Mouse (Mus musculus) forebrain, embryonic 16.5 days (tissue): Measurements from ENCODE around the gene Zfc3h1. TPM values are rescaled to one million over a fixed set of nuclear protein-coding genes. Genes with fewer than 3 reads are reported as not detected.

Source experiments
- ATAC-seq: fragments of 200-750 bp; cut with Nextera tagmentation; 2 replicates; pipeline ENCODE4 v1.8.0; 2017; ENCODE audit warnings: mild to moderate bottlenecking, moderate library complexity
- H3K27ac ChIP-seq: fragments of 300-500 bp; sonication (generic); 2 replicates; pipeline ENCODE4 v1.5.1; 2014; ENCODE audit warnings: low read length, control low read depth
- H3K27me3 ChIP-seq: fragments of 300-500 bp; sonication (generic); replicated peaks from 2 replicates; pipeline ENCODE4 v1.6.1; 2014; ENCODE audit warnings: low read length; ENCODE audit not compliant: control insufficient read depth, insufficient read depth
- H3K36me3 ChIP-seq: fragments of 300-500 bp; sonication (generic); 2 replicates; pipeline ENCODE4 v1.6.1; 2014; ENCODE audit not compliant: control insufficient read depth, insufficient read depth
- H3K4me1 ChIP-seq: fragments of 300-500 bp; sonication (generic); replicated peaks from 2 replicates; pipeline ENCODE4 v1.6.1; 2014; ENCODE audit warnings: low read length; ENCODE audit not compliant: control insufficient read depth, insufficient read depth
- H3K4me2 ChIP-seq: fragments of 300-500 bp; sonication (generic); 2 replicates; pipeline ENCODE4 v1.6.1; 2014; ENCODE audit warnings: mild to moderate bottlenecking, low read length, control low read depth
- H3K4me3 ChIP-seq: fragments of 300-500 bp; sonication (generic); replicated peaks from 2 replicates; pipeline ENCODE4 v1.5.1; 2014; ENCODE audit warnings: mild to moderate bottlenecking, low read length, control low read depth
- H3K9ac ChIP-seq: fragments of 300-500 bp; sonication (generic); replicated peaks from 2 replicates; pipeline ENCODE4 v1.6.1; 2014; ENCODE audit warnings: low read depth, low read length, control low read depth
- H3K9me3 ChIP-seq: fragments of 300-500 bp; sonication (generic); 2 replicates; pipeline ENCODE4 v1.6.1; 2016; ENCODE audit warnings: low read length; ENCODE audit not compliant: control insufficient read depth
- WGBS: fragments of 180-500 bp; shearing (Covaris S2); extraction: QIAGEN DNeasy Blood & Tissue Kit; methylation state at CpG from one replicate; pipeline ENCODE4 v1.1.7; 2014; 5-methylcytosine and 5-hydroxymethylcytosine counted together
- polyA plus RNA-seq: library from polyadenylated mRNA; unstranded; fragments of >200 nt; fragmentation: Nextera tagmentation; extraction: Ambion mirVana; gene quantifications from 2 replicates; pipeline ENCODE4 v1.2.1, GENCODE M21; 2015

Gene Zfc3h1
- polyA plus RNA-seq = 17.5 and 21.2 TPM in 2 replicates

DNA sequence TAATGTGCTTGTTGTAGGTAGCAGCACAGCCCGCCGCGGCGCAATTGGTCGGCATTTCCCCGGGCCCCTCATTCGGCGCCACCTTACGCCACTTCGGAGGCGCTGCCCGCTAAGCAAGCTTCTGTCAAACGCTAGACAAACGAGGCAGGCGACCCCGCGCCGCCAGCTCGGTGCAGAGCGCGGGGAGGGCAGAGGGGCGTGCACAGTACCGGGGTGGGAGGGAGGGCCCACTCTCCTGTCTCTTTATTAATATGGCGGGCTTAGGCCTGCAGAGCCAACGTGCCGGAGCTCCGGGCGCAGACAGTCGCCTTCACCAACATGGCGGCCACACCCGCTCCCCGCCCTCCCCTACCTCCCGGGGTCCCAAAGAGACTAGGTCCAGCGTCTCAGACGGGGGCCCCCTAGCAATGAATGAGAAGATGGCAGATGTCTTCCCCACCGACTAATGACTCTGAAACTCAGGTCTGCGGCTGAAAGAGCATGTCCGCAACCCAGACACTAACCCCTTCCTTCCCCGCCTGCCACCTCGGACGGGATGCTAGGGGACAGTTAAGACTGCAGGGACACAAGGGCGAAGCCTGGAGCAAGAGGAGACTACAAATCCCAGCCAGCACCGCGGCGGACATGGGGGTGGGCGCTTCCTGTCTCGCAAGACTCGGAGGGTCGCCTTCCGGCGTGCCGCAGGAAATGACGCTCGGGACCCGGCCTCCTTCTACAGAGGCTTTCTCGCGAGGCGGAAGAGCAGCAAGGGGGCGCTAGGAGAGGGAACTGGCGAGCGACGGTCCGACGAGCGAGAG lies at the start of gene Zfc3h1, which contains the start of gene Thap2:
TSS of gene Zfc3h1 (plus strand) at position 739 of the 797 bp plus-strand sequence.
TSS of gene Thap2 (minus strand) at position 223 of the 797 bp plus-strand sequence.
- Histone ChIP-seq H3K9me3 (no peaks in the 10 kb centered on the region), H3K4me1 (peaks cover 37% of the 10 kb centered on the region), H3K4me3 (peak within 1 kb of the TSS; percentile 98), H3K9ac (peak within 1 kb of the TSS; percentile 87), H3K27ac (peak within 1 kb of the TSS; percentile 99), H3K27me3 (no peaks in the 10 kb centered on the region), H3K4me2 (peak within 1 kb of the TSS; percentile 90), H3K36me3 (no peaks in the 10 kb centered on the region)
- ATAC-seq = peak; percentile 97
- under 1% methylated on average over 62 of the region's 65 CpGs for WGBS

- 94% methylated on average over 4 of the region's 4 CpGs for WGBS
- no peak overlapping the region for H3K27ac ChIP-seq
- H3K27me3 ChIP-seq = no peaks in the 10 kb centered on the region
- no peaks in the 10 kb centered on the region for H3K4me1 ChIP-seq
- ATAC-seq = no peak
- no peak overlapping the region for H3K9ac ChIP-seq
- no peaks in the 10 kb centered on the region for H3K9me3 ChIP-seq
- H3K36me3 ChIP-seq = peaks cover 5% of the 10 kb centered on the region; the same call in 1 of the 2 replicates
- no peak overlapping the region for H3K4me2 ChIP-seq
- no peak overlapping the region for H3K4me3 ChIP-seq
Measured at GRCm38 (mm10) chr10:115336901-115337300, 47.9 kb upstream of the Zfc3h1 start.

GRCm38 (mm10) chr10:115339820-115340328 lies 44.9 kb upstream of the Zfc3h1 start:
- WGBS = 93% methylated on average over 7 of the region's 7 CpGs
- H3K36me3 ChIP-seq = peaks cover 11% of the 10 kb centered on the region; the same call in 1 of the 2 replicates
- no peak for ATAC-seq

DNA sequence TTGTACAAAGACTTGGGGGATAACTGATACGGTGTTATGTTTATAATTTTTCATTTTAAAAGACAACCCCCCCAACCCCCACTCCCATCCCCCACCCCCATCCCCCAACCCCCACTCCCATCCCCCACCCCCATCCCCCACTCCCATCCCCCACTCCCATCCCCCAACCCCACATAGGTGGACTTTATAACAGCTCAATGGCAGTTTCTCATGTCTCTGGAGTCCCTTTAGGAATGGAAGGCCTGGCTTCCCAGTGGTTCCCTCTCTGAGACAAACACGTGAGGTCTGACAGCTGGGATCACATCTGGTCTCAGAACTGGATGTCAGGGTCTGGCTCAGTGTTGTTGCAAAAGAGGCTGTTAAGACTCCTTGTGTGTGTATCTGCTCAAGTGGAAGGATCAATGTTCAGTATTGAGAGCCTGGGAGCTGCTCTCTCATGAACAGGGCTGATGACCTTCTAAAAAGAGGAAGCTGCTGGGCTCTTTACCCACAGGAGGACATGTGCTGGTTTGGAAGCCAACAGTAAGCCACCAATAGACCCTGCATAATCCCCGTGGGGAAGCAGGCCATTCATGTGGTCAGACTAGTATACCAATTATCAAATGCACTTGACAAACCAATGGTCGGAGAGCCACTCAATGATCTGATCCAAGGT lies 41.9 kb upstream of the Zfc3h1 start:
- Histone ChIP-seq H3K36me3 (peaks cover 17% of the 10 kb centered on the region), H3K4me1 (no peaks in the 10 kb centered on the region), H3K4me2 (no peak overlapping the region), H3K4me3 (no peak overlapping the region), H3K9me3 (no peaks in the 10 kb centered on the region), H3K9ac (no peak overlapping the region), H3K27ac (no peak overlapping the region), H3K27me3 (no peaks in the 10 kb centered on the region)
- ATAC-seq = no peak
- 85% methylated on average over 4 of the region's 4 CpGs for WGBS

More at GRCm38 (mm10) chr10:115339820-115340328, 44.9 kb upstream of the Zfc3h1 start:
- H3K9me3 ChIP-seq = no peaks in the 10 kb centered on the region
- H3K4me3 ChIP-seq = no peak overlapping the region
- no peaks in the 10 kb centered on the region for H3K4me1 ChIP-seq
- H3K27me3 ChIP-seq = no peaks in the 10 kb centered on the region
- no peak overlapping the region for H3K4me2 ChIP-seq
- no peak overlapping the region for H3K9ac ChIP-seq
- no peak overlapping the region for H3K27ac ChIP-seq

DNA sequence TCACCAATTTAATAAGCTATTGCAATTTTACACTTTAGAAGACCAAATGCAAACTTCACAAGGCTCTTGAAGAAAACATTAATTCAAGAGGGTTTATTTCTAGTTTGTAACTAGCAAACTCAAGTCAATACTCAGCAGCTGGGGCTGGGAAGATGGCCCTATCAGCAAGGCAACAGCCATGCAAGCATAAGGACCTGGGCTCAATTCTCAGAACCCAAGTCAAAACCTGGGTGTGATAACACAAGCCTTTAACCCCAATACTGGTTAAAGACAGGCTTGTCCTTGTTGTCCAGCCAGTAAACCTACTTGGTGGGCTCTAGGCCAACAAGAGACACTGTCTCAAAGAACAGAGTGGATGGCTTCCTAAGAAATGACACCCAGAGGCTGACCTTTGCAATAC lies 38.3 kb upstream of the Zfc3h1 start:
- no peaks in the 10 kb centered on the region; the same call in 1 of the 2 replicates for H3K4me1 ChIP-seq
- H3K9me3 ChIP-seq = no peaks in the 10 kb centered on the region
- peaks cover 12% of the 10 kb centered on the region for H3K36me3 ChIP-seq
- H3K27me3 ChIP-seq = no peaks in the 10 kb centered on the region
- H3K27ac ChIP-seq = no peak overlapping the region
- no peak overlapping the region for H3K4me3 ChIP-seq
- ATAC-seq = no peak
- H3K4me2 ChIP-seq = no peak overlapping the region
- no peak overlapping the region for H3K9ac ChIP-seq

DNA sequence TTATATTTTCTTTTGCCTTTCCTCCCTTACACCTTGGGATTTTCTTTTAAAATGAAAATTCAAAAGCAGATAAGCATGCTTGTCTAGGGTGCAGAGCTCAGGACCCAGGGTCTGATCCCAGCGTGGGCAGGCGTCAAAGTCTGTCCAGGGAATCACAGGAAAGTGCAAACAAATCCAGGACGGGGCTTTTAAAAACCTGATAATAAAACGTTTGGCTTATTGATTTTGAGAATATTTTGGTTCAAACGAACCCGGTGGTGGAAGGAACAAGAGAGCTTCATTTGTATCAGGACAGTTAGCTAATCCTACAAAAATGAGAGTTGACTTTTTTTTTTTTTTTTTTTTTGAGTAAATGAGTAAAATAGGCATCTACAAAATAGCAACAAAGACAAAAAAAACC lies 36.6 kb upstream of the Zfc3h1 start:
- Histone ChIP-seq H3K4me1 (no peaks in the 10 kb centered on the region; the same call in 1 of the 2 replicates), H3K27me3 (no peaks in the 10 kb centered on the region), H3K4me2 (no peak overlapping the region), H3K36me3 (peaks cover 7% of the 10 kb centered on the region), H3K4me3 (no peak overlapping the region), H3K9me3 (no peaks in the 10 kb centered on the region), H3K27ac (no peak overlapping the region), H3K9ac (no peak overlapping the region)
- 84% methylated on average over 6 of the region's 6 CpGs for WGBS
- no peak for ATAC-seq

GRCm38 (mm10) chr10:115349029-115349428 lies 35.7 kb upstream of the Zfc3h1 start:
- peak; percentile 84 for ATAC-seq

DNA sequence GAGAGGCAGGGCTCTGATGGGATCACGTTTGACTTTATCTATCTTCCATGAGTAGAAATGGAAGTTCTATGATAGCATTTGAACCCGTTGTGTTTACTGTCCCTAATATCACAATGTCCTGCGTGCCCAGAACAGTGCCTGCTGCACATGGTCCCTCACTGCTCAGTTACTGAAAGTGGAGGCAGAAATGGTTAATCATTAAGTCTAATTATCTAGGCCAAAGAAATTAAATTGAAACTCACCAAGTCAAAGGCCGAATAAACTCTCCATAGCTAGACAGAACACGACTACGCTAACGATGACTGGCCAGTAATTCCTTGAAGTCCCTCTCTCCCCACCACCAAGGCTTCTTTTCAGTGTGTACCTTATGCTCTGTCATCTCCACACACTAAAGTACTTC lies 35.2 kb upstream of the Zfc3h1 start:
- Histone ChIP-seq H3K4me1 (no peaks in the 10 kb centered on the region; the same call in 1 of the 2 replicates), H3K27me3 (no peaks in the 10 kb centered on the region), H3K9ac (no peak overlapping the region), H3K4me2 (no peak overlapping the region), H3K36me3 (peaks cover 5% of the 10 kb centered on the region), H3K27ac (0 out of 2 replicates have a peak overlapping the region, but pooled peaks have one; percentile 12), H3K4me3 (no peak overlapping the region), H3K9me3 (no peaks in the 10 kb centered on the region)
- 80% methylated on average over 7 of the region's 7 CpGs for WGBS
- no peak for ATAC-seq

More at GRCm38 (mm10) chr10:115349029-115349428, 35.7 kb upstream of the Zfc3h1 start:
- peaks cover 5% of the 10 kb centered on the region for H3K36me3 ChIP-seq
- no peak overlapping the region for H3K9ac ChIP-seq
- WGBS = 56% methylated on average over 10 of the region's 10 CpGs
- H3K4me2 ChIP-seq = no peak overlapping the region
- no peak overlapping the region for H3K4me3 ChIP-seq
- H3K27me3 ChIP-seq = no peaks in the 10 kb centered on the region
- no peaks in the 10 kb centered on the region for H3K9me3 ChIP-seq
- H3K27ac ChIP-seq = no peak overlapping the region; the same call in 1 of the 2 replicates
- H3K4me1 ChIP-seq = no peaks in the 10 kb centered on the region; the same call in 1 of the 2 replicates

DNA sequence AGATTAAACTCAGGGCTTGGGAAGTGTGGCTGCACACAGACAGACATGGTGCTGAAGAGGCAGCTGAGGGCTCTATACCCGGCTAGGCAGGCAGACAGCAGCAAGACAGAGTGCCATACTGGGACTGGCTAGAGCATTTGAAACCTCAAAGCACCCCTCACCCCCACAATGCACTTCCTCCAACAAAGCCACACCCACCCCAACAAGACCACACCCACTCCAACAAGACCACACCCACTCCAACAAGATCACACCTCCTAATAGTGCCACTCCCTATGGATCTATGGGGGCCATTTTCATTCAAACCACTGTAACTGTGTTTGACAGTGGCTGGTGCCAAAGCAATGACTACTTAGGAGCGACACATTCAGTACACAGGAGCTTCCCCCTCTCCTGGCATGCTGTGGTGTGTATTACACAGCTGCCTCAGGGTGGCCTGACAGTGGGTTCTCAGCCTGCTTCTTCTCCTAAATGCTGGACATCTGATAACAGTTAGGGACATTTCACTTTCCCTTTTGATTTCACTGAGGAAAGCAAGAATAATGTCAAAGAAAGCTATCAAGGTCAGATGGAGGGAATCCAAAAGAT lies 33.9 kb upstream of the Zfc3h1 start:
- Histone ChIP-seq H3K4me3 (no peak overlapping the region), H3K4me1 (no peaks in the 10 kb centered on the region; the same call in 1 of the 2 replicates), H3K9me3 (no peaks in the 10 kb centered on the region), H3K27me3 (no peaks in the 10 kb centered on the region), H3K27ac (no peak overlapping the region), H3K4me2 (no peak overlapping the region), H3K36me3 (peaks cover under 1% of the 10 kb centered on the region), H3K9ac (no peak overlapping the region)
- ATAC-seq = no peak
- 85% methylated on average over 2 of the region's 2 CpGs for WGBS
